Mouse (Mus musculus): ENCODE results near the gene Hist1h4c. TPM values are rescaled to one million over a fixed set of nuclear protein-coding genes. Genes with fewer than 3 reads are reported as not detected.
"Not testable (repeated sequence)": the region's sequence is repeated elsewhere in the genome, so short reads cannot be mapped to it uniquely, and the experiment has no call there.

Hist1h4c gene
- polyA plus RNA-seq, 1 experiment from 2014 or later = 9.6 TPM

DNA sequence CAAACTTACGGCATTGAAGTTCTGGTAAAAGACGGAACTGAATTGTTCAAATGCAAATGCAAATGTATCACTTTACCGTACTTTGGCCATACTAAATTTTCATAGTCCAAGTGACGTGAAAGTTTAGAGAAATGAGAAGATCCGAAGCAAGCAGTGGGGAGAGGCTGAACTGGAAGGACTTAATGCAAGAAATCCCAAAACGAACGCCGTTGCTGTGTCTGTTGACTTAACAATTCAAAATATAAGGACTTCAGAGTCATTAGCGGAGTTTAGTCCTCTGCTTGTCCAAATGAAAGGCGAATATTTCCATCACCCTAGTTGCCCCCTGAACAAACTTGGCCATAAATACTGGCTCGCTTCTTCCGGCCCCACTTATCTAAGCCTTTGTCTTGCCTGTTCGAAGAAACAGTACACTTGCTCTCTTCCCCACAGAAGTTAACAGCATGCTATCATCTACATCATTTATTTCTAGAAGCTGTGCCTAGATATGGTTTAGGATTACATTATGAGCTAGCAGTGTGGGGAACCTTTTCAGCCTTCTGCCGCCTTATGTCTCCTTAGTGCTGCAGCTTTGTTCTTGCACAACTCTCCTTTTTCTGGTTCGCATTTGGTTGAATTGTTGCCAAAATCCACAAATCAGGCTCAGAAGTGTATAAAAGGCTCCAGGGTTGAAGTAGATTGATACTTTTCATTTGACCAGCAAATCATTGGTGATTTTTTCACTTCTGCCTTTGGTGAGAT, 13.0 kb downstream of the Hist1h4c start:
- peak overlapping the region; percentile 78 for H3K4me2 ChIP-seq (replicated peaks; ENCODE audit: low read depth, low read length)
- no peaks in the 10 kb centered on the region for H3K27me3 ChIP-seq (ENCODE audit: control insufficient read depth, insufficient read depth, low read length)
- no peak for ATAC-seq (ENCODE audit: insufficient number of reproducible peaks, insufficient read depth, low FRiP score, low read depth)
- H3K36me3 ChIP-seq (ENCODE audit: control insufficient read depth, insufficient read depth, low read length) = no peaks in the 10 kb centered on the region
- H3K4me3 ChIP-seq (ENCODE audit: low read depth, low read length) = peak overlapping the region; percentile 34
- peak overlapping the region; percentile 98 for H3K27ac ChIP-seq (ENCODE audit: low read length)
- WGBS = 4% methylated on average over 15 of the region's 15 CpGs
- H3K4me1 ChIP-seq (ENCODE audit: control insufficient read depth, insufficient read depth, low read length) = peaks cover 9% of the 10 kb centered on the region; the same call in 1 of the 2 replicates
- no peaks in the 10 kb centered on the region for H3K9me3 ChIP-seq (ENCODE audit: control insufficient read depth, low read depth, low read length)
- H3K9ac ChIP-seq (replicated peaks; ENCODE audit: low read depth, low read length) = peak overlapping the region; percentile 55

DNA sequence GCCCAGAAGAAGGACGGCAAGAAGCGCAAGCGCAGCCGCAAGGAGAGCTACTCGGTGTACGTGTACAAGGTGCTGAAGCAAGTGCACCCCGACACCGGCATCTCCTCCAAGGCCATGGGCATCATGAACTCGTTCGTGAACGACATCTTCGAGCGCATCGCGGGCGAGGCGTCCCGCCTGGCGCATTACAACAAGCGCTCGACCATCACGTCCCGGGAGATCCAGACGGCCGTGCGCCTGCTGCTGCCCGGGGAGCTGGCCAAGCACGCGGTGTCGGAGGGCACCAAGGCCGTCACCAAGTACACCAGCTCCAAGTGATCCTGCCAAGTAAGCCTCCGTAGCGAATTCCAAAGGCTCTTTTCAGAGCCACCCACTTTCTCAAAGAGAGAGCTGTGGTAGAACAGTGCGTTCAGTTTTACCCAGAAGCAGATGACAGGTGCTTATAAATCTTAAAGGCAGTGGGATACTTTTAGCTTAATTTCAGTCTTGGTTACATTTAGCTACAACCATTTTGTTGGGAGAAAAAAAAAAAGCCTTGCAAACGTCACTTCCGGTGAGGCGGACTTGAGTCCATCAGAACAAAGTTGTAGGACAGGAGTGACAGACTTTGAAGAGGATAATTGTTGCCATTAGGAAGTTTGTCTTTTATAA, 13.8 kb downstream of the Hist1h4c start:
- Histone ChIP-seq H3K9ac (replicated peaks; ENCODE audit: low read depth, low read length) (peak overlapping the region; percentile 55), H3K4me2 (replicated peaks; ENCODE audit: low read depth, low read length) (peak overlapping the region; percentile 78), H3K4me3 (ENCODE audit: low read depth, low read length) (peak overlapping the region; percentile 34), H3K27ac (ENCODE audit: low read length) (peak overlapping the region; percentile 98)
- not testable (repeated sequence) for H3K27me3 ChIP-seq (ENCODE audit: control insufficient read depth, insufficient read depth, low read length); H3K36me3 ChIP-seq (ENCODE audit: control insufficient read depth, insufficient read depth, low read length); H3K9me3 ChIP-seq (ENCODE audit: control insufficient read depth, low read depth, low read length); ATAC-seq (ENCODE audit: insufficient number of reproducible peaks, insufficient read depth, low FRiP score, low read depth); H3K4me1 ChIP-seq (ENCODE audit: control insufficient read depth, insufficient read depth, low read length)
- 0% methylated on average over 11 of the region's 37 CpGs for WGBS

DNA sequence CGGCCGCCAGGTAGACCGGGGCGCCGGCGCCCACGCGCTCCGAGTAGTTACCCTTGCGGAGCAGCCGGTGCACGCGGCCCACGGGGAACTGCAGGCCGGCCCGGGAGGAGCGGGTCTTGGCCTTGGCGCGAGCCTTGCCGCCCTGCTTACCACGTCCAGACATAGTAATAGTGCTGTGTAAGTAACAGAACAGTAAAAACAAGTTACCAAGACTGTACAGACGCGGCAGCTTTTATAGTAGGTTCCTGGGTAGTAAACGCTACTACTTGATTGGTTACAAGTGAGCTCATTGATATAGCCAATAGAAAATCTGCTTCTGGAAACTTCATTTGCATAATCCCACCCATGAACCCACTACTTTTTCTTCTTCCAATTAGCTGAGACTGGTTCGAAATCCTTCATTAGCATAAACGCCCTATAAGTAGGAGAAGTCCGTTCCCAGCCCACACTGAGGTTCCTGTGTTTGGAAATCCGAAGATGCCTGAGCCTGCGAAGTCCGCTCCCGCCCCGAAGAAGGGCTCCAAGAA, 14.4 kb downstream of the Hist1h4c start, which contains the start of the genes Hist1h2ac and Hist1h2bc:
Gene Hist1h2ac, minus strand, starts transcription at position 194 of the 527 bp plus-strand sequence.
Gene Hist1h2bc, plus strand, starts transcription at position 445 of the 527 bp plus-strand sequence.
- 0% methylated on average over 32 of the region's 32 CpGs for WGBS
- peaks cover 9% of the 10 kb centered on the region; the same call in 1 of the 2 replicates for H3K4me1 ChIP-seq (ENCODE audit: control insufficient read depth, insufficient read depth, low read length)
- no peaks in the 10 kb centered on the region for H3K27me3 ChIP-seq (ENCODE audit: control insufficient read depth, insufficient read depth, low read length)
- no peaks in the 10 kb centered on the region for H3K9me3 ChIP-seq (ENCODE audit: control insufficient read depth, low read depth, low read length)
- H3K27ac ChIP-seq (ENCODE audit: low read length) = peak within 1 kb of the TSS; percentile 98
- ATAC-seq (ENCODE audit: insufficient number of reproducible peaks, insufficient read depth, low FRiP score, low read depth) = peak; percentile 98
- H3K4me2 ChIP-seq (replicated peaks; ENCODE audit: low read depth, low read length) = peak within 1 kb of the TSS; percentile 78
- peak within 1 kb of the TSS; percentile 55 for H3K9ac ChIP-seq (replicated peaks; ENCODE audit: low read depth, low read length)
- no peaks in the 10 kb centered on the region for H3K36me3 ChIP-seq (ENCODE audit: control insufficient read depth, insufficient read depth, low read length)
- peak within 1 kb of the TSS; percentile 34 for H3K4me3 ChIP-seq (ENCODE audit: low read depth, low read length)

DNA sequence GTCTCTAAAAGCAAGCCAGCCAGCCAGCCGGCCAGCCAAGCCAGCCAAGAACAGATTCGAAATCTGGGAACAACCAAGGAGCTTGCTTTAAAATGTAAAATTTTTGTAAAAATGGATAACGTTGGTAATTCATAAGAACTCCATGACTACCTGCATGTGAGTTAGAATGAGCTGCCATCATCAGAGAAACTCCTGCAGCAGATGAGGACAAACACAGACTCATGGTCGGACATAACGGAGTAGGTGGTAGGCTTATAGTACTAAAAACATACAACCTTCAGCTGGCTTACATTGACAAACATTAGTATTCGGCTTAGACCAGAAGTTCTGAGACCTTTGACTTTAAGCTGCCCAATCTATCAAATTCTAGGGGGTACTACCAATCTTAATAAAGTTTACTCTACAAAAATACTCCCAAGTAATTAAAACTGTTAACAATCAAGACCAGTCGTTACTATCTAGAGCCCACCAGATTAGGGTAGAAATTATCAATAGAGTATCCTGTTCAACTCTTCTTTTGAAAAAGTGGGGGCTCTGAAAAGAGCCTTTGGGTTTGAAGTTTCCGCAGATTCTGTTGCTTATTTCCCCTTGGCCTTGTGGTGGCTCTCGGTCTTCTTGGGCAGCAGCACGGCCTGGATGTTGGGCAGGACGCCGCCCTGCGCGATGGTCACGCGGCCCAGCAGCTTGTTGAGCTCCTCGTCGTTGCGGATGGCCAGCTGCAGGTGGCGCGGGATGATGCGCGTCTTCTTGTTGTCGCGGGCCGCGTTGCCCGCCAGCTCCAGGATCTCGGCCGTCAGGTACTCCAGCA, 15.1 kb downstream of the Hist1h4c start:
- WGBS = 10% methylated on average over 12 of the region's 30 CpGs

DNA sequence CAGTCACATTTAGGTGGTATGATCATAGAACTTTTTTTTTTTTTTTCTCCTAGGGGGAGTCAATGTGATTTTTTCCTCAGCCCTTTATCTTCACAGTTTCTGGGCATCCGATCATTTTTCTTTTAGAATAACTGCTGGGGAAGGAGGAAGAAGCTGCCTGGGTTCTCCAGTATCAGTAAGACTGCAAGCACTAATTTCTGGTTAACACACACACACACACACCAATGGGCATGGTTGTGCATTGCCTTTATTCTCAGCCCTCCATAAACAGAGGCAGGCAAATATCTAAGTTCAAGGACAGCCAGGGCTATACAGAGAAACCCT, 15.7 kb downstream of the Hist1h4c start:
- peak overlapping the region; percentile 34 for H3K4me3 ChIP-seq (ENCODE audit: low read depth, low read length)
- H3K4me2 ChIP-seq (replicated peaks; ENCODE audit: low read depth, low read length) = peak overlapping the region; percentile 52
- peak overlapping the region; percentile 91 for H3K27ac ChIP-seq (ENCODE audit: low read length)
- peak overlapping the region; percentile 47 for H3K9ac ChIP-seq (replicated peaks; ENCODE audit: low read depth, low read length)
- ATAC-seq (ENCODE audit: insufficient number of reproducible peaks, insufficient read depth, low FRiP score, low read depth) = no peak
- H3K36me3 ChIP-seq (ENCODE audit: control insufficient read depth, insufficient read depth, low read length) = no peaks in the 10 kb centered on the region
- no peaks in the 10 kb centered on the region for H3K27me3 ChIP-seq (ENCODE audit: control insufficient read depth, insufficient read depth, low read length)
- H3K9me3 ChIP-seq (ENCODE audit: control insufficient read depth, low read depth, low read length) = no peaks in the 10 kb centered on the region
- peaks cover 5% of the 10 kb centered on the region; the same call in 1 of the 2 replicates for H3K4me1 ChIP-seq (ENCODE audit: control insufficient read depth, insufficient read depth, low read length)
- 44% methylated on average over 1 of the region's 1 CpGs for WGBS

More for the DNA sequence above, 15.1 kb downstream of the Hist1h4c start:
- H3K36me3 ChIP-seq (ENCODE audit: control insufficient read depth, insufficient read depth, low read length); H3K9me3 ChIP-seq (ENCODE audit: control insufficient read depth, low read depth, low read length); H3K27me3 ChIP-seq (ENCODE audit: control insufficient read depth, insufficient read depth, low read length); H3K4me1 ChIP-seq (ENCODE audit: control insufficient read depth, insufficient read depth, low read length): not testable (repeated sequence)
- peak; percentile 16 for ATAC-seq (ENCODE audit: insufficient number of reproducible peaks, insufficient read depth, low FRiP score, low read depth)
- peak overlapping the region; percentile 91 for H3K27ac ChIP-seq (ENCODE audit: low read length)
- H3K4me2 ChIP-seq (replicated peaks; ENCODE audit: low read depth, low read length) = peak overlapping the region; percentile 52
- H3K9ac ChIP-seq (replicated peaks; ENCODE audit: low read depth, low read length) = peak overlapping the region; percentile 47
- H3K4me3 ChIP-seq (ENCODE audit: low read depth, low read length) = peak overlapping the region; percentile 34

DNA sequence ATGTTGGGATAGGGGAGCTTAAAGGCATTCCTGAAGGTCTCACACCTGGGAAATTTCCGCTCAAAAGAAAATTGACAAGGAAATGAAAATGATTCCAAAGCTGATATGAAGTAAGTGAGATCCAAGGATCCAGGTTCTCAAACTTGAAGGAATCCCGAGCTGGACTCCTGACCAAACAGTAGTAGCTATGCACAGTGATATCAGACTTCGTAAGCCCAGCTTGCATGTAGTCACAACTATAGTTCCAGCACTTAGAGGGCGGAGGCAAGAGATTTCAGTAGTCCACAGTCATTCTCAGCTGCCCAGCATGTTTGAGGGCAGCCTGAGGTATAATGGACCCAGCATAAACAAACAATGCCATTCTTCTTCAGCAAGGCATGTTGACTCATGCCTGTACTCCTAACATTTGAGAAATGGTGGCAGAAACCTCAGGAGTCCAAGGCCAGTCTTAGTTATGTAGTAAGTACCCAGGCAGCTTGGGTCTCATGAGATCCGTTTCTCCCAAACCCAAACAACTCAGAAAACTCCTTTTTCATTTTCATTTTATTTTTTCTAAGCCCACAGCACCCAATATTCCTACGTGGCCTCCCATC, 16.2 kb downstream of the Hist1h4c start:
- 63% methylated on average over 6 of the region's 6 CpGs for WGBS

DNA sequence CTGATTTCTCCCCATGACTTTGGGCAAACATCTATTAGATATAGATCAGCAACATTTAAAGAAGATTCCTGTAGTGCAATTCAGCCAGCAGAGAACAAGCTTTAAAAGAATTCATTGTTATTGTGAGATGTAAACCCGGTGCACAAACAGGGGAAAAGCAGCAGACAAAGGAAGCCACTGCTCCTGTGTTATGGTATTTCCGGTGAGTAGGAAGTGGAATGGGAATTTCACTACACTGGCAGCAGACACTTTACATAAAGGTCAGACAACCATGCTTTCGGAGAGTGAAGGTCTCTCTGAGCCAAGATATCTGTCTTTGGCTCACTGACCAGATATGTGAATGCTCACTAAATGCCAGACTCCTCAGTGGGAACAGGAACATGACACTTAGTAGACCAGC, 35.7 kb downstream of the Hist1h4c start:
- Histone ChIP-seq H3K4me3 (ENCODE audit: low read depth, low read length) (no peak overlapping the region), H3K4me2 (replicated peaks; ENCODE audit: low read depth, low read length) (no peak overlapping the region), H3K27ac (ENCODE audit: low read length) (no peak overlapping the region), H3K27me3 (ENCODE audit: control insufficient read depth, insufficient read depth, low read length) (no peaks in the 10 kb centered on the region), H3K4me1 (ENCODE audit: control insufficient read depth, insufficient read depth, low read length) (no peaks in the 10 kb centered on the region), H3K36me3 (ENCODE audit: control insufficient read depth, insufficient read depth, low read length) (no peaks in the 10 kb centered on the region), H3K9me3 (ENCODE audit: control insufficient read depth, low read depth, low read length) (no peaks in the 10 kb centered on the region), H3K9ac (replicated peaks; ENCODE audit: low read depth, low read length) (no peak overlapping the region)
- 72% methylated on average over 3 of the region's 3 CpGs for WGBS
- no peak for ATAC-seq (ENCODE audit: insufficient number of reproducible peaks, insufficient read depth, low FRiP score, low read depth)

More for the DNA sequence above, 16.2 kb downstream of the Hist1h4c start:
- no peak for ATAC-seq (ENCODE audit: insufficient number of reproducible peaks, insufficient read depth, low FRiP score, low read depth)
- H3K4me3 ChIP-seq (ENCODE audit: low read depth, low read length) = no peak overlapping the region
- no peaks in the 10 kb centered on the region for H3K27me3 ChIP-seq (ENCODE audit: control insufficient read depth, insufficient read depth, low read length)
- no peaks in the 10 kb centered on the region for H3K36me3 ChIP-seq (ENCODE audit: control insufficient read depth, insufficient read depth, low read length)
- peaks cover 5% of the 10 kb centered on the region; the same call in 1 of the 2 replicates for H3K4me1 ChIP-seq (ENCODE audit: control insufficient read depth, insufficient read depth, low read length)
- no peak overlapping the region for H3K27ac ChIP-seq (ENCODE audit: low read length)
- H3K4me2 ChIP-seq (replicated peaks; ENCODE audit: low read depth, low read length) = peak overlapping the region; percentile 52; the same call in 1 of the 2 replicates
- no peaks in the 10 kb centered on the region for H3K9me3 ChIP-seq (ENCODE audit: control insufficient read depth, low read depth, low read length)
- H3K9ac ChIP-seq (replicated peaks; ENCODE audit: low read depth, low read length) = 0 out of 2 replicates have a peak overlapping the region, but pooled peaks have one; percentile 47

Data from stomach, embryonic 14.5 days (tissue).